Mouse (Mus musculus): ENCODE measurements around the gene Mpnd. TPM values are rescaled to one million over a fixed set of nuclear protein-coding genes. Genes with fewer than 3 reads are reported as not detected.

Gene Mpnd
- polyA plus RNA-seq (2021; fragmentation: Nextera tagmentation), result 13.4 and 19.2 TPM in 2 replicates
- long read RNA-seq, experiment 1, transcript Mpnd-204 (13 exons, 1,701 nt), result major isoform, 7 of 24 reads
- long read RNA-seq, experiment 1, partial matches to known transcripts, result 15 of 24 reads
- long read RNA-seq, experiment 1, other reads (novel, unspliced or antisense), result 2 of 24 reads
- long read RNA-seq, experiment 2, transcript Mpnd-204 (13 exons, 1,701 nt), result major isoform, 19 of 43 reads
- long read RNA-seq, experiment 2, partial matches to known transcripts, result 20 of 43 reads
- long read RNA-seq, experiment 2, other reads (novel, unspliced or antisense), result 4 of 43 reads

GRCm38 (mm10) chr17:56005415-56006061, at the start of gene Mpnd, which contains the start of gene Stap2:
Mpnd (plus strand) TSS chr17:56005711.
Stap2 (minus strand) TSS chr17:56005584.

DNA sequence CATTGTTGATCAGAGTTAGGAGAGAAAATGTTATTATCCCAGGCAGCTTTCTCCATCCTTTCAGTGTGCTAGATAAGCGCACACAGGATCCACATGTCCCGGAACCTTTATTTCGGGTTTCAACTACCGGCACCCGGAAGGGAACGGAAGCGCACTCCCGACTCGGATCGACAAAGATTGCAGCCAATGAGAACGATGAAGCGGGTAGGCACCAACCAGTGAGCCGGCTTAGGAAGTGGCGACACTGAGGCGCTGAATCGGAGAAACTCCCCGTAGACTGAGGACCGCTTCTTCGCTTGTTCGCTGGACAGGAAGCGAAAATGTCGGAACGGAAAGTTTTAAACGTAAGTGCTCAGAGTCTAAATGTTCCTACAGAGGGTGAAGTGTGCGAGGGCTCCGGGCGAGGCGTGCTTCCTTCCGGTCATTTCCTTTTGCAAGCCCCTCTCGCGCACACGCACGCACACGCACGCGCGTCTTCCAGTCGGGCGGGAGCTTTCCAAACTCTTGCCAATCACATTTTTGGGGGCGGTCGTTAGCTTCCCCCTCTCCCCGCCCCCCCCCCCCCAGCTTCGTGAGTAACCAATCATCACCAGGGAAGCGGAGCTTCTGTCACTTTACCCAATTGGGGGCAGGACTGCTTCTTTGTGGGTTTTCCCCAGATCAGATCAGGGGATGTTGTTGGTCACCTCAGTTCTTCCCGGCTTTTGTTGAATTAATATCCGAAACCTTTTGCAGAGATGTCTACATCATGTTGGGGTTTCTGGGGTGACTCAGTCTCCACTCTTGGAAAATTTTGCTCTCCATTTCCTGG, 46.4 kb upstream of the Mpnd start, which contains the start of gene Yju2:
Gene Yju2, plus strand, starts transcription at position 182 of the 811 bp plus-strand sequence.

DNA sequence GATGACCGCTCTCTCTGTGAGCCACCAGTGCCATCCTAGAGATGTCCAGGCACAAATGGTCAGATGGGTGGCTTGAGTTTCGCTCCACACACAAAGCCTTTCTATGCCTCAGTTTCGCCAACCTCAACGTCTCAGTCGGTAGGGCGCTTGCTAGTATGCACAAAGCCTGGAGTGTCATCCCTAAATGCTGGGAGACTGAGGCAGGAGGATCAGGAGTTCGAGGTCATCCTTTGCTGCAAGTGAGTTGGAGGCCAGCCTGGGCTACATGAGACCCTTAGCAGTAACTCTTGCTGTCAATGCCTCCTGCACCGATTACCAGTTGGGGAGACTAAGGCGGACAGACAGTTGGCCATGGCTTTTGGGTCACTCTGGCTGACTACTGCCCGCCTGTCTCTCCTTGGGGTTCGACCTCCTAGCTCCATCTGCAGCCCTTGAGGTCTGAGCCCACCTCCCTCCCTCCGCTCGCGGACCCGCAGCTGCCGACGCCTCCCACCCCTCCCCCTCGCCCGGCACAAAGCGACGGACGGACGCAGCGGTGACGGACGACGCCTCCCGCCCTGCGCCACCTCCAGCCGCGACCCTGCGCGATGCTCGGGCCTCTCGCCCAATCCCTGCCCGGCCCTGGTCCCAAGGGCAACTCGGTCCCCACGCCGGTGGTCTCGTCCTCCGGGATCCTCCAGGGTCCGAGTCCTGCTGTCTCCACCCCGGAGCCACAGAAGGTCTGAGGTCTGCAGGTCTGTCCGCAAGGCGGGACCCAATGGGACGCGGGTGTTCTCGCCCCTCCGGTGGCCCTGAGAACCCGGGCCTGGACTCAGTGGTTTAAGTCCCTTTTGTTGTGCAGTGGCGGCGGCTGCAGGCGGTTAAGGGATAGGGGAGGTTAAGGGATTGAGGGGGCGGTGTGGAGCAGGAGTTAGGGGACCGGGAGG, 35.3 kb upstream of the Mpnd start, which contains the start of gene Shd:
Gene Shd, plus strand, starts transcription at position 502 of the 926 bp plus-strand sequence.

DNA sequence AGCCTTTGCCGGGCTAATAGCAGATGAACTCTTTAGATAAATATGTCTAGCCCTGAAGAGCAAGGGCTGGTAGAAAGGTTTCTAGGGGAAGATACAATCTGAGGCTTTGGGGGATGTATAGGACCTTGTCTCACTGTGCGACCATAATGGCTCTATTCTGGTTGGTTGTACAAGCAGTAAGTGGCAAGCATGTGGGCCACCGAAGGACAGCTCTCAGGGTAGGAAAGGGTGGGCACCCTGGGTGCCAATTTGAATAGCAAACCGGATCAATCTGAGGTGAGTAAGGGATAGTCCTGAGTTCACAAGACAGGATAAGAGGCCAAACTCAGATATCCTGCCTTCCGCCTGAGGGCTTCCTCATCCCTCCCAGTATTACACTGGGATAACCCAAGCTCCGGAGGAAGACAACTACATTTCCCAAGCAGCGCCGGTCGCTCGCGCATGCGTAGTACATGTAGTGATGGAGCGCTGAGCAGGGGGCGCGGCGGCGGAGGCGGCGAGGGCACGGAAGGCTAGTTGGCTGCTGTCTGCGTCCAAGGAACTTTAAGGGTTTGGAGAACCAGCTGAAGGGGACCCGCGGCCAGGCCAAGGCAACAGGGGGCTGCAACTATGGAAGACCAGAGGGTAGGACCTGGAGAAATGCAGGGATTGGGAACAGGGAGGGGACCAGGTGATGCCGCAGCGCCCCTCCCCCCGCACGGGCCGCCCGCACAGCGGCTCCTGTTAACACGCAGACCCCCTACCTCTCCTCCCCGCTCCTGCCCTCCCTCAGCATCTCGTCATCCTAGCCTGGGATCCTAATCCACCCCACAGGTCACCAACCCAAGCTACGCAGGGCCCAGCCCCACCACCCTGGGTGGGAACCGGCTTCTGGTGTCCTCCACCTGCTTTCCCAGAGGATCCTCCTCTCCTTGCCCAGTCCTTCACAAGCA, 19.2 kb upstream of the Mpnd start, which contains the start of gene Fsd1:
Gene Fsd1, plus strand, starts transcription at position 480 of the 932 bp plus-strand sequence.

GRCm38 (mm10) chr17:56036176-56036900, 30.8 kb downstream of the Mpnd start, which contains the start of gene Sh3gl1:
Sh3gl1 (minus strand) TSS chr17:56036635.

GRCm38 (mm10) chr17:56040030-56040856, 34.7 kb downstream of the Mpnd start, which contains the start of gene Chaf1a:
Chaf1a (plus strand) TSS chr17:56040439.

Other genes with a start within 250 kb of the Mpnd start
- gene Zfp119a, start 126.8 kb upstream of the Mpnd start, polyA plus RNA-seq (2021; fragmentation: Nextera tagmentation), result 3.7 and 5.9 TPM in 2 replicates
- 6.0 TPM in 2 replicates for gene Zfp959, start 113.6 kb upstream of the Mpnd start, polyA plus RNA-seq (2021; fragmentation: Nextera tagmentation)
- 3.2 and 3.8 TPM in 2 replicates for gene Zfp119b, start 56.2 kb upstream of the Mpnd start, polyA plus RNA-seq (2021; fragmentation: Nextera tagmentation)
- 1.6 and 1.9 TPM in 2 replicates for gene Ebi3, start 53.1 kb upstream of the Mpnd start, polyA plus RNA-seq (2021; fragmentation: Nextera tagmentation)
- gene Yju2, start 46.6 kb upstream of the Mpnd start, polyA plus RNA-seq (2021; fragmentation: Nextera tagmentation), result 11.1 and 11.5 TPM in 2 replicates
- gene Shd, start 35.2 kb upstream of the Mpnd start, polyA plus RNA-seq (2021; fragmentation: Nextera tagmentation), result 22.8 and 32.3 TPM in 2 replicates
- gene Fsd1, start 19.2 kb upstream of the Mpnd start, polyA plus RNA-seq (2021; fragmentation: Nextera tagmentation), result 84.6 and 97.2 TPM in 2 replicates
- gene Stap2, start 127 bp upstream of the Mpnd start, polyA plus RNA-seq (2021; fragmentation: Nextera tagmentation), result 0.28 and 0.35 TPM in 2 replicates
- gene Sh3gl1, start 30.9 kb downstream of the Mpnd start, polyA plus RNA-seq (2021; fragmentation: Nextera tagmentation), result 37.8 and 39.8 TPM in 2 replicates
- 0.68 and 0.92 TPM in 2 replicates for gene Chaf1a, start 34.7 kb downstream of the Mpnd start, polyA plus RNA-seq (2021; fragmentation: Nextera tagmentation)
- 84.0 and 89.6 TPM in 2 replicates for gene Ubxn6, start 69.3 kb downstream of the Mpnd start, polyA plus RNA-seq (2021; fragmentation: Nextera tagmentation)
- 73.1 and 79.1 TPM in 2 replicates for gene Hdgfl2, start 73.9 kb downstream of the Mpnd start, polyA plus RNA-seq (2021; fragmentation: Nextera tagmentation)
- 0.13 and 0.18 TPM in 2 replicates for gene Plin4, start 104.1 kb downstream of the Mpnd start, polyA plus RNA-seq (2021; fragmentation: Nextera tagmentation)
- gene Plin5, start 111.9 kb downstream of the Mpnd start, polyA plus RNA-seq (2021; fragmentation: Nextera tagmentation), result 2.0 and 2.2 TPM in 2 replicates
- 1.5 and 1.8 TPM in 2 replicates for gene Lrg1, start 116.3 kb downstream of the Mpnd start, polyA plus RNA-seq (2021; fragmentation: Nextera tagmentation)
- gene Sema6b, start 134.6 kb downstream of the Mpnd start, polyA plus RNA-seq (2021; fragmentation: Nextera tagmentation), result 3.9 and 4.9 TPM in 2 replicates
- gene Tnfaip8l1, start 156.8 kb downstream of the Mpnd start, polyA plus RNA-seq (2021; fragmentation: Nextera tagmentation), result 7.2 and 9.1 TPM in 2 replicates
- 83.8 and 89.4 TPM in 2 replicates for gene Mydgf, start 178.2 kb downstream of the Mpnd start, polyA plus RNA-seq (2021; fragmentation: Nextera tagmentation)
- 17.7 and 19.1 TPM in 2 replicates for gene Dpp9, start 213.2 kb downstream of the Mpnd start, polyA plus RNA-seq (2021; fragmentation: Nextera tagmentation)